Mouse (Mus musculus) limb, embryonic 14.5 days (tissue): ENCODE measurements around the gene Asb1. TPM values are rescaled to one million over a fixed set of nuclear protein-coding genes. Genes with fewer than 3 reads are reported as not detected.

Source experiments
- ATAC-seq: fragments of 200-750 bp; cut with Nextera tagmentation; 2 replicates; pipeline ENCODE4 v1.8.0; 2017; ENCODE audit warnings: low read depth, moderate number of reproducible peaks, moderate TSS enrichment; ENCODE audit not compliant: low FRiP score
- DNase-seq: peaks from one replicate; pipeline ENCODE4 v3.0.0-alpha.2; 2015; ENCODE audit warnings: low spot score
- H3K27ac ChIP-seq: fragments of 300-500 bp; sonication (generic); replicated peaks from 2 replicates; pipeline ENCODE4 v1.5.1; 2014; ENCODE audit warnings: low read depth, mild to moderate bottlenecking, low read length, moderate library complexity, mixed read lengths
- H3K27me3 ChIP-seq: fragments of 300-500 bp; sonication (generic); 2 replicates; pipeline ENCODE4 v1.6.1; 2014; ENCODE audit warnings: low read length, mixed read lengths; ENCODE audit not compliant: control insufficient read depth, insufficient read depth
- H3K36me3 ChIP-seq: fragments of 300-500 bp; sonication (generic); 2 replicates; pipeline ENCODE4 v1.6.1; 2014; ENCODE audit warnings: mild to moderate bottlenecking, low read length, moderate library complexity, mixed read lengths; ENCODE audit not compliant: control insufficient read depth, insufficient read depth
- H3K4me1 ChIP-seq: fragments of 300-500 bp; sonication (generic); 2 replicates; pipeline ENCODE4 v1.6.1; 2014; ENCODE audit warnings: antibody characterized with exemption, low read length, mixed read lengths; ENCODE audit not compliant: control insufficient read depth, insufficient read depth
- H3K4me2 ChIP-seq: fragments of 300-500 bp; sonication (generic); replicated peaks from 2 replicates; pipeline ENCODE4 v1.6.1; 2014; ENCODE audit warnings: low read depth, mild to moderate bottlenecking, low read length, moderate library complexity; ENCODE audit not compliant: severe bottlenecking
- H3K4me3 ChIP-seq: fragments of 300-500 bp; sonication (generic); replicated peaks from 2 replicates; pipeline ENCODE4 v1.5.1; 2014; ENCODE audit warnings: low read length
- H3K9ac ChIP-seq: fragments of 300-500 bp; sonication (generic); 2 replicates; pipeline ENCODE4 v1.6.1; 2014; ENCODE audit warnings: mild to moderate bottlenecking, low read depth, low read length, moderate library complexity; ENCODE audit not compliant: severe bottlenecking
- H3K9me3 ChIP-seq: fragments of 300-500 bp; sonication (generic); 2 replicates; pipeline ENCODE4 v1.6.1; 2016; ENCODE audit warnings: low read length; ENCODE audit not compliant: control insufficient read depth
- POLR2A ChIP-seq: fragments of 200-500 bp; IDR thresholded peaks from 2 replicates; pipeline ENCODE4 v1.8.0; 2012; ENCODE audit warnings: inconsistent platforms, mild to moderate bottlenecking, moderate library complexity, borderline replicate concordance; ENCODE audit not compliant: insufficient read depth, insufficient read length; ENCODE audit errors: extremely low read depth
- WGBS: fragments of 180-500 bp; shearing (Covaris S2); extraction: QIAGEN DNeasy Blood & Tissue Kit; methylation state at CpG from one replicate; pipeline ENCODE4 v1.1.7; 2014; 5-methylcytosine and 5-hydroxymethylcytosine counted together
- polyA plus RNA-seq, 2 experiments: library from polyadenylated mRNA; depleted of rRNA in 1 of 2; stranded (reverse) in 1 of 2; unstranded in 1 of 2; fragments of >200 nt; fragmentation: Nextera tagmentation in 1 of 2; extraction: Ambion mirVana in 1 of 2; gene quantifications; 2 replicates each; pipeline versions ENCODE4 v1.2.1 to v1.2.3; 2012 to 2014

Asb1 gene
- polyA plus RNA-seq, 2 experiments: 7.3 to 8.1 TPM

- no peak overlapping the region for H3K9ac ChIP-seq
- no peak overlapping the region for H3K4me2 ChIP-seq
- 85% methylated on average over 7 of the region's 7 CpGs for WGBS
- no peak for TF ChIP-seq POLR2A
- no peaks in the 10 kb centered on the region for H3K36me3 ChIP-seq
- H3K4me3 ChIP-seq: no peak overlapping the region
- peak overlapping the region; percentile 9; the same call in 1 of the 2 replicates for H3K27ac ChIP-seq
- no peaks in the 10 kb centered on the region for H3K9me3 ChIP-seq
- ATAC-seq: no peak
- H3K4me1 ChIP-seq: peaks cover 50% of the 10 kb centered on the region
- DNase-seq: no peak
- H3K27me3 ChIP-seq: no peaks in the 10 kb centered on the region
Measured at GRCm38 (mm10) chr1:91606701-91607100, 66.4 kb downstream of the Asb1 start.

GRCm38 (mm10) chr1:91607141-91607540 is 66.8 kb downstream of the Asb1 start:
- DNase-seq: no peak
- no peak for ATAC-seq
- H3K9me3 ChIP-seq: no peaks in the 10 kb centered on the region
- WGBS: 68% methylated on average over 6 of the region's 6 CpGs
- H3K27ac ChIP-seq: no peak overlapping the region
- no peak overlapping the region for H3K4me2 ChIP-seq
- H3K36me3 ChIP-seq: no peaks in the 10 kb centered on the region
- H3K4me1 ChIP-seq: peaks cover 54% of the 10 kb centered on the region
- TF ChIP-seq POLR2A: no peak
- no peak overlapping the region for H3K4me3 ChIP-seq
- H3K9ac ChIP-seq: no peak overlapping the region
- H3K27me3 ChIP-seq: no peaks in the 10 kb centered on the region

Other genes with a start within 250 kb of the Asb1 start
- gene Scly, start 242.2 kb upstream of the Asb1 start, polyA plus RNA-seq (2012; rRNA removed): 13.5 and 15.0 TPM in 2 replicates
- gene Scly, start 242.2 kb upstream of the Asb1 start, polyA plus RNA-seq (2014; fragmentation: Nextera tagmentation; extraction: Ambion mirVana): 10.7 and 11.6 TPM in 2 replicates
- 0.08 and 0.10 TPM in 2 replicates for gene Espnl, start 218.5 kb upstream of the Asb1 start, polyA plus RNA-seq (2012; rRNA removed)
- 0.03 and 0.08 TPM in 2 replicates for gene Espnl, start 218.5 kb upstream of the Asb1 start, polyA plus RNA-seq (2014; fragmentation: Nextera tagmentation; extraction: Ambion mirVana)
- gene Klhl30, start 189.5 kb upstream of the Asb1 start, polyA plus RNA-seq (2012; rRNA removed): 4.1 and 4.6 TPM in 2 replicates
- gene Klhl30, start 189.5 kb upstream of the Asb1 start, polyA plus RNA-seq (2014; fragmentation: Nextera tagmentation; extraction: Ambion mirVana): 3.3 and 3.7 TPM in 2 replicates
- gene Erfe, start 174.1 kb upstream of the Asb1 start, polyA plus RNA-seq (2012; rRNA removed): 2.1 and 2.2 TPM in 2 replicates
- gene Erfe, start 174.1 kb upstream of the Asb1 start, polyA plus RNA-seq (2014; fragmentation: Nextera tagmentation; extraction: Ambion mirVana): 1.5 and 1.9 TPM in 2 replicates
- 130 and 142 TPM in 2 replicates for gene Ilkap, start 141.7 kb upstream of the Asb1 start, polyA plus RNA-seq (2012; rRNA removed)
- gene Ilkap, start 141.7 kb upstream of the Asb1 start, polyA plus RNA-seq (2014; fragmentation: Nextera tagmentation; extraction: Ambion mirVana): 140 and 158 TPM in 2 replicates
- gene Hes6, start 126.5 kb upstream of the Asb1 start, polyA plus RNA-seq (2012; rRNA removed): 82.8 and 104 TPM in 2 replicates
- gene Hes6, start 126.5 kb upstream of the Asb1 start, polyA plus RNA-seq (2014; fragmentation: Nextera tagmentation; extraction: Ambion mirVana): 91.0 and 91.6 TPM in 2 replicates
- gene Per2, start 81.2 kb upstream of the Asb1 start, polyA plus RNA-seq (2012; rRNA removed): 8.3 and 10.5 TPM in 2 replicates
- gene Per2, start 81.2 kb upstream of the Asb1 start, polyA plus RNA-seq (2014; fragmentation: Nextera tagmentation; extraction: Ambion mirVana): 4.0 and 4.2 TPM in 2 replicates
- 14.2 and 16.7 TPM in 2 replicates for gene Traf3ip1, start 45.9 kb upstream of the Asb1 start, polyA plus RNA-seq (2012; rRNA removed)
- gene Traf3ip1, start 45.9 kb upstream of the Asb1 start, polyA plus RNA-seq (2014; fragmentation: Nextera tagmentation; extraction: Ambion mirVana): 5.1 and 6.2 TPM in 2 replicates